Mouse (Mus musculus): Measurements from ENCODE around the gene Aaed1.

- no peak for TF ChIP-seq CTCF (IDR thresholded peaks at IDR 0.05; ENCODE audit: low read depth)
- TF ChIP-seq EP300 (IDR thresholded peaks at IDR 0.05; ENCODE audit: low read depth) = no peak
Observed at GRCm38 (mm10) chr13:64259903-64260302, 52.6 kb downstream of the Aaed1 start.

All from liver, postnatal 0 days (tissue).